Mouse (Mus musculus): ENCODE results near the gene Pou6f2. TPM values are rescaled to one million over a fixed set of nuclear protein-coding genes. Genes with fewer than 3 reads are reported as not detected.

The Pou6f2 gene
- polyA plus RNA-seq, 1 experiment: not detected

DNA sequence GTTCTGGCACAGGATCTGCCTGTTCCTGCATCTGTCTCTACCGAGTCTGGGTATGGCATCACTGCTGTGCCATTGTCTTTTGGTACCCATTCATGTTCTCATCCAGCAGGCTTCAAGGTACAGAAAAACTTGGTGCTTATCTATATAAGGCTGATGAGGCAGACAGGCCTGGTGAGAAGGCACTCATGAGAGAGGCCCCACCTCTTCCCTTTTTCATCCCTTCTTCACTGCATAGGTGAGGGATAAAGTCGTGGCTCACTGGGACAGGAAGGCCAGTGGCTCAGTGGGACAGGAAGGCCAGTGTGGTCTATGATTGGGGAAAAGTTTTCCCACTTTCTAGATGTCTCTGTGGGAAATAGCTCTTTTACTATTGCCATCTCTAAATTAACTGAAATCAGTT, 263.8 kb downstream of the Pou6f2 start:
- Histone ChIP-seq H3K27ac (replicated peaks; ENCODE audit: low read depth, low read length) (no peak overlapping the region), H3K4me1 (ENCODE audit: control insufficient read depth, insufficient read depth, insufficient read length, low read length) (no peaks in the 10 kb centered on the region), H3K4me3 (ENCODE audit: insufficient read depth, low read depth, low read length) (no peak overlapping the region)

DNA sequence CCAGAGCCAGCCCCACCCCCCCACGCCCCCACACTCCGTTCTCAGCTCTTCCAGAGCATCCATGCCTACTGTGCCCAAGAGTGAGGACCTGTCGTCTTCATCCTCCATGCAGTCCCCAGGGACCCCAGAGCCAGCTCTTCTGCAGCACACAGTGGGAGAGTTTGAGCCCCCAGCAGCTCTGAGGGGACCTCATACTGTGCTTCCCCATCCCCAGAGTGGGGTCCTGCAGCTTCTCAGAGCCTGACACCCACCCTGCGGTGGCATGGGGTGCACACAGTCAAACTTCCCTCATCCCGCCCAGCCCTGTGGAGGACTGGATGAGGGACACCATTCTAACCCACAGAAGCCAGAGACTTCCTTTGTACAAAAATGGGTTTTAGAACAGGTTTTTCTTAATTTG, 264.3 kb downstream of the Pou6f2 start:
- Histone ChIP-seq H3K27ac (replicated peaks; ENCODE audit: low read depth, low read length) (no peak overlapping the region), H3K4me3 (ENCODE audit: insufficient read depth, low read depth, low read length) (no peak overlapping the region), H3K4me1 (ENCODE audit: control insufficient read depth, insufficient read depth, insufficient read length, low read length) (no peaks in the 10 kb centered on the region)

DNA sequence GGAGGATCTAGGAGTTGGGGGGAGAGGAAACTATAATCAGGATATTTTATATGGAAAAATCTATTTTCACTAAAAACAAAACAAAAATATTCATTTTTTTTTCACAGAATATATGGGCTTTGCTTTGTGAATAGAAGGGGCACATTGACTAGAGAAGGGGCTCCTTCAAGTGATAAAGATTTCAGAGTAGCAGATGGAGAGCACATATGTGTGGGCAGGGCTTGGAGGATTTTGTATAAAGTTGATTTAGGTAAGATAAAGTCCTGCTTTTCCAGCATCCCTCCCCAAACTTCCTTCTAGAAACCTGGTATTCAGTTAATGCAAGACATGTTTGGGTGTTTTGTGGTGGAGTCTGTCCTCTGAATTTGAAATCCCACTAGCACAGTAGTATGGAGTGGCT, 266.2 kb downstream of the Pou6f2 start:
- Histone ChIP-seq H3K27ac (replicated peaks; ENCODE audit: low read depth, low read length) (no peak overlapping the region), H3K4me1 (ENCODE audit: control insufficient read depth, insufficient read depth, insufficient read length, low read length) (no peaks in the 10 kb centered on the region), H3K4me3 (ENCODE audit: insufficient read depth, low read depth, low read length) (no peak overlapping the region)

DNA sequence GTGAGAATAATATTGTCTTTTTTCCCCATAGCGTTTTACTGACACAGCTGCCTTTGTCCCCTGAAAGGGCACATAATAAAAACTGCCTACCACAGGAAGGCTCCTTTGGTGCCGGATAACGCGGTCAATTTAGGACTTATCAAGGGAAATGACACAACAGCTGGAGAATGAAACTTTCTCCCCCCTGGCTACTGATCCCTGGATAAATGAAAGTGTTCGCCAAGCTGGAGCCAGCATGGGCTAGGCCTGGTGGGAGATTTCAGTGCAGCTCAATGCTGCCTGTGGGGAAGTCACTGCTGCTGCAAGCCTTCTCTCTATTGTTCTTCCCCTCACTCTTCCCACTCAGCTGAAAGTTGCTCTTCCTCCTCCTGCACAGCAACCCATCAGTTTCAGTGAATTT, 267.8 kb downstream of the Pou6f2 start:
- no peak overlapping the region for H3K4me3 ChIP-seq (ENCODE audit: insufficient read depth, low read depth, low read length)
- no peaks in the 10 kb centered on the region for H3K4me1 ChIP-seq (ENCODE audit: control insufficient read depth, insufficient read depth, insufficient read length, low read length)
- H3K27ac ChIP-seq (replicated peaks; ENCODE audit: low read depth, low read length): no peak overlapping the region

DNA sequence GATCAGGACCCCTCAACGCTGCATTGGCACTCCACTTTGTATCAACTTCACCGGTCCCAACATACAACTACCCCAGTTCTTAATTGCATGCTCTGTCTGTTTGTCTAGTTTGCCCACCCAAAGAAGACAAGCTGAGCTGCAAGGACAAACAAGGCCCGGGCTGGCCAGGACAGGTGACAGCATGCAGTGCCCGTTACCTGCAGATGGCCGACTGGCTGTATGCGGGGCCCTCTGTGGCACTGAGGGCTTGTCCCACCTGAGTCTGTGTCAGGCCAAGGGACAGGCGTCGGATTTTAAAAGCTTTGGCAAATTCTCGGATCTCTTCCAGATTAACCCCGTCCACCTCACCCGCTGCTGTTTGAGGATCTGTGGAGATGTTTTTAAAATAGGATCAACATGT, 268.7 kb downstream of the Pou6f2 start:
- Histone ChIP-seq H3K4me1 (ENCODE audit: control insufficient read depth, insufficient read depth, insufficient read length, low read length) (no peaks in the 10 kb centered on the region), H3K27ac (replicated peaks; ENCODE audit: low read depth, low read length) (no peak overlapping the region), H3K4me3 (ENCODE audit: insufficient read depth, low read depth, low read length) (no peak overlapping the region)

DNA sequence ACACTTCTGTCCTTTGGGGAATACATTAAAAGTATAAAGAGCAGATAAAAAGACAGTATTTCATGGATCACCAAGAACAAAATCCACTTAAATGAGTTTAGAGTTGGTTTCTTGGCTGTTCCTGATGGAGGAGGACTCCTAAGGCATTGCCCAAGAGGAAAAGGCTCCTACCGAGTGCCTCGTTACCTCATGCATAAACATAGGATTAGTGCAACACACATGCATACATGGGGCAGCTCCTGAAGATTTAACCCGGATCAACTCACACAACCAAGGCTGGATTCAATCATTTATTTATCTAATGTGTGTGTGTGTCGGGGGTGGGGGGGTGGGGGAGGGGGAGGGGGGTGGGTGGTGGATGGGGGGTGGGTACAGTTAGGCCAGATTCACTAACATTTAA, 269.4 kb downstream of the Pou6f2 start:
- Histone ChIP-seq H3K4me1 (ENCODE audit: control insufficient read depth, insufficient read depth, insufficient read length, low read length) (no peaks in the 10 kb centered on the region), H3K4me3 (ENCODE audit: insufficient read depth, low read depth, low read length) (no peak overlapping the region), H3K27ac (replicated peaks; ENCODE audit: low read depth, low read length) (no peak overlapping the region)

DNA sequence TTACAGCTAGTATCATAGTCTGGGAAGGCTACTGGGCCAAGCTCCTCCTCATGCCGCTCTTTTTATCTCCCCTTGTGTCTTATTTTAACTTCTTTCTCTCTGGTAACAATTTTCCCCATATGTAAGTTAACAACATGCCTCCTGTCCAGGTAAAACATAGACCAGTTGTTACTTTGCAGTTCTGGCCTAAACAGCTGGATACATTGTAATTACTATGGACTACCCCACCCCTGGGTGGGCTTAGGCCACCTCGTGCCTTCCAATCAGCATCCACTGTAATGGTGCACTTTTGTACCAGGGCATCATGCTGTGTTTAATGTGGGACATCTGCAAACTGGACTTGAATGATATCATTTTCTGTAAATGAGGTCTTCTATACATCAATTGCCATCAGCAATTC, 271.4 kb downstream of the Pou6f2 start:
- no peak overlapping the region for H3K4me3 ChIP-seq (ENCODE audit: insufficient read depth, low read depth, low read length)
- H3K27ac ChIP-seq (replicated peaks; ENCODE audit: low read depth, low read length): no peak overlapping the region
- no peaks in the 10 kb centered on the region for H3K4me1 ChIP-seq (ENCODE audit: control insufficient read depth, insufficient read depth, insufficient read length, low read length)

DNA sequence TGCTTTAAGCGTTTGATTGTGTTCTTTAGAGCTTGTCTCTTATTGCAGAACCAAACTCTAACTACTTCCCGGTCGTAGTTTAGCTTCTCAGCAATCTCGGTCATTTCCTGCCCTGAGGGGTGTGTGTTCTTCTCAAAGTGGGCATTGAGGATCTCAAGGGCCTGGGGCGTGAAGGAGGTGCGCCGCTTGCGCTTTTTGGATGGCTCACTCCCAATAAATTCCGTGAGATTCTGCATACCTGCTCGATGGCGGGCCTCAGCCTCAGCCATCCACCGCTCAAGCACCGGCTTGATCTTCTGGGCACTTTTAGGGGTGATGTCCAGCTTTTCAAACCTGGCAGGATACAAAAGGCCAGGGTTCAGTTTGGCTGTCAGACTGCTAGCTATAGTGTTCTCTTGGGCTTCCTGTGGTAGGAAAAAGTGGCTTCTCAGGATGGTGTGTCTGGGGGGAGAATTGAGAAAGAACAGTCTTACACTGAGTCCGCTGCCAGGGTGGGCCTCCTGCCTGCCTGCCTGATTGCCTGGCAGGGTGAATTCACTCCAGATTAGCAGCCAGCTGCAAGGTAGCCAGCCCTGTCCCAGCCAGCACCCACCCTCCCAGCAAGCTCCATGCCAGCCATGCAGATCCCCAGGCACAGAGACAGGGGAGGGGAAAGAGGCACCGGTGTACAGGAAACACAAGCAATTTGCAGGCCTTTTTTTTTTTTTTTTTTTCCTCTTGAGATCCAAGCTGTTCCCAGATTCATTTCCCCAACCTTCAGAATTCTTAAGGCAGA, 272.1 kb downstream of the Pou6f2 start:
- H3K4me1 ChIP-seq (ENCODE audit: control insufficient read depth, insufficient read depth, insufficient read length, low read length): no peaks in the 10 kb centered on the region

DNA sequence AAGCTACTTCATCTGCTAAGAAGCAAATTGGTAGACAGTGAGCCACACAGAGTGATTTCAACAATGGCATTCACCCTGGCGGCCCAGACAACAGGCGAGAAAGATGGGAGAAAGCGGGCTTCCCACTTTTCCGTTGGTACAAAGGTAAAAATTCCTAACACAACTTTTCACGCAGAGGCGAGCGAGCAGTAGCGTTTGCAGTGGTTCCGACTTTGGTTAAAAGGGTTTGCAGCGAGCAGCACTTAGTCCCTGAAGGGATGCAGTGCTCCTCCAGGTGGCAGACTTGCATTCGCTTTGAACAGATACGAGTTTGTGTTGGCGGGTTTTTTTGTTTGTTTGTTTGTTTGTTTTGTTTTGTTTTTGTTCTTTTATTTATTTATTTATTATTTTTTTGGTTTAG, 273.1 kb downstream of the Pou6f2 start:
- Histone ChIP-seq H3K4me1 (ENCODE audit: control insufficient read depth, insufficient read depth, insufficient read length, low read length) (no peaks in the 10 kb centered on the region), H3K27ac (replicated peaks; ENCODE audit: low read depth, low read length) (no peak overlapping the region), H3K4me3 (ENCODE audit: insufficient read depth, low read depth, low read length) (no peak overlapping the region; the same call in 1 of the 2 replicates)

More for the DNA sequence above, 272.1 kb downstream of the Pou6f2 start:
- no peak overlapping the region for H3K27ac ChIP-seq (replicated peaks; ENCODE audit: low read depth, low read length)
- H3K4me3 ChIP-seq (ENCODE audit: insufficient read depth, low read depth, low read length): no peak overlapping the region

DNA sequence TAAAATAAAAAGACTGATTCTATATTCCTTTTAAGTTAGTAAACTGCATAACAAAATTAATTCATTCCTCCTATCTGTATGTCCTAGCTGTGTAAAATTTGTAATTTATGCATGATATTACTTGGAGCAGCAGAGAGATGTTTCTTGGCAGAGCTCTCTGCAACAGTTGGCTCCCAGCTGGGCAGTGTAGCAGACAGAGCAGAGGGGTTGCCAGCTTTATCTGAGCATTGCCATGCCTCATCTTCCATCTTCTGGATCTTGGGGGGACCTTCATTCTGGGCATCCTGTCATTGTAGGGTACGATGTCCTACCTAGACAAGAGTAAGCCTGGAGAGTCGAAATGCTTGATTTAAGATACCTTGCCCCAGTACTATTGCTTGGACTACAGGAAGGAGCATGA, 277.1 kb downstream of the Pou6f2 start:
- Histone ChIP-seq H3K27ac (replicated peaks; ENCODE audit: low read depth, low read length) (no peak overlapping the region), H3K4me3 (ENCODE audit: insufficient read depth, low read depth, low read length) (no peak overlapping the region), H3K4me1 (ENCODE audit: control insufficient read depth, insufficient read depth, insufficient read length, low read length) (no peaks in the 10 kb centered on the region)

DNA sequence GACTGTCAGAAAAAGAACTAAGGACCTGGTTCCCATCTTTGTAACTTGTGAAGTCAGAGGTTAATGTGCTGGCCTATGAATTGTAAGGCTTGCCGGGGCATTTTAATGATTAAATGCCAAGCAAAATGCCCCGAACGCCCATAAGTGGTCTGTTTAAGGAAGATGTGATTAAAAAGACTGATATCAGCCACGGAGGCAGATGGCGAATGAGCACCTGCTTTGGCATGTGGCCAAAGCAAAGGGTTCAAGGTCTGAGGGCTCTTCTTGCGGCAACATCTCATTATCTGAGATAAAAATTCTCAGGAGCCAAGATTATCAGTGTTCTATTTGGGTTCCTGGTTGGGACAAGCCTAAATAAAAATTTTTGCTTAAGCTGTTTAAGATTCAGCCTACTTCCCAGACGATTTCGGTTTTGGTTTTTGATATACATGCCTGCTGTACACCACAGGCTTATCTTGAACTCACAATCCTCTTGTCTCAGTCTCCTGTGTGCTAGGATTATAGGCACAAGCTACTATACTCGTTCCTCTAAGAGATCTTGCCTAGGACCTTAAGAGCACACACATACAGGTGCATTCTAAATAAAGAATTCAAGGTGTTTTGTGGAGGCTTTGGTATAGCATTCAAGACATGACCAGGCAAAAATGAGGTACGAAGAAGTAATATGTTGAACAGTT, 315.9 kb downstream of the Pou6f2 start:
- no peak overlapping the region for H3K27ac ChIP-seq (replicated peaks; ENCODE audit: low read depth, low read length)
- H3K4me3 ChIP-seq (ENCODE audit: insufficient read depth, low read depth, low read length): no peak overlapping the region
- H3K4me1 ChIP-seq (ENCODE audit: control insufficient read depth, insufficient read depth, insufficient read length, low read length): no peaks in the 10 kb centered on the region
